Mouse (Mus musculus): ENCODE results near the gene Cysrt1. TPM values are rescaled to one million over a fixed set of nuclear protein-coding genes. Genes with fewer than 3 reads are reported as not detected.
"Not testable (repeated sequence)": the region's sequence is repeated elsewhere in the genome, so short reads cannot be mapped to it uniquely, and the experiment has no call there.

The Cysrt1 gene
- polyA plus RNA-seq, 1 experiment from 2014 or later = 326 TPM

- Histone ChIP-seq H3K36me3 (ENCODE audit: control insufficient read depth, insufficient read depth, low read length) (no peaks in the 10 kb centered on the region; the same call in 1 of the 2 replicates), H3K27me3 (ENCODE audit: control insufficient read depth, insufficient read depth, low read length) (no peaks in the 10 kb centered on the region), H3K9ac (ENCODE audit: low read length) (peak overlapping the region; percentile 83), H3K27ac (replicated peaks) (peak overlapping the region; percentile 92), H3K4me3 (ENCODE audit: low read depth, low read length) (peak overlapping the region; percentile 84), H3K4me1 (replicated peaks; ENCODE audit: control insufficient read depth, insufficient read depth) (peaks cover 6% of the 10 kb centered on the region), H3K9me3 (ENCODE audit: control insufficient read depth, low read length) (no peaks in the 10 kb centered on the region), H3K4me2 (replicated peaks; ENCODE audit: low read depth) (peak overlapping the region; percentile 98)
- DNase-seq (ENCODE audit: low spot score) (no peak), ATAC-seq (ENCODE audit: low FRiP score, low TSS enrichment) (no peak)
- 27% methylated on average over 12 of the region's 12 CpGs for WGBS
- TF ChIP-seq CTCF (IDR thresholded peaks at IDR 0.05; ENCODE audit: low read depth) (no peak), EP300 (optimal IDR thresholded peaks at IDR 0.05) (no peak)
Measured at GRCm38 (mm10) chr2:25263623-25264285, 21.5 kb upstream of the Cysrt1 start.

GRCm38 (mm10) chr2:25262795-25263622 lies 20.8 kb upstream of the Cysrt1 start:
- H3K4me2 ChIP-seq (replicated peaks; ENCODE audit: low read depth) = peak overlapping the region; percentile 98
- H3K4me3 ChIP-seq (ENCODE audit: low read depth, low read length) = peak overlapping the region; percentile 84
- ATAC-seq (ENCODE audit: low FRiP score, low TSS enrichment) (no peak), DNase-seq (ENCODE audit: low spot score) (peak; percentile 60)
- H3K9ac ChIP-seq (ENCODE audit: low read length) = peak overlapping the region; percentile 83
- H3K9me3 ChIP-seq (ENCODE audit: control insufficient read depth, low read length) = no peaks in the 10 kb centered on the region
- H3K36me3 ChIP-seq (ENCODE audit: control insufficient read depth, insufficient read depth, low read length) = no peaks in the 10 kb centered on the region
- under 1% methylated on average over 70 of the region's 82 CpGs for WGBS
- no peaks in the 10 kb centered on the region for H3K27me3 ChIP-seq (ENCODE audit: control insufficient read depth, insufficient read depth, low read length)
- H3K4me1 ChIP-seq (replicated peaks; ENCODE audit: control insufficient read depth, insufficient read depth) = peaks cover 6% of the 10 kb centered on the region
- H3K27ac ChIP-seq (replicated peaks) = peak overlapping the region; percentile 92
- TF ChIP-seq EP300 (optimal IDR thresholded peaks at IDR 0.05) (no peak), CTCF (IDR thresholded peaks at IDR 0.05; ENCODE audit: low read depth) (peak; percentile 20; the same call in 1 of the 2 replicates)

- Histone ChIP-seq H3K4me1 (replicated peaks; ENCODE audit: control insufficient read depth, insufficient read depth) (peaks cover 6% of the 10 kb centered on the region; the same call in 1 of the 2 replicates), H3K27ac (replicated peaks) (peak within 1 kb of the TSS; percentile 92), H3K9me3 (ENCODE audit: control insufficient read depth, low read length) (no peaks in the 10 kb centered on the region), H3K27me3 (ENCODE audit: control insufficient read depth, insufficient read depth, low read length) (no peaks in the 10 kb centered on the region), H3K4me2 (replicated peaks; ENCODE audit: low read depth) (peak within 1 kb of the TSS; percentile 98), H3K9ac (ENCODE audit: low read length) (peak within 1 kb of the TSS; percentile 83), H3K36me3 (ENCODE audit: control insufficient read depth, insufficient read depth, low read length) (no peaks in the 10 kb centered on the region), H3K4me3 (ENCODE audit: low read depth, low read length) (peak within 1 kb of the TSS; percentile 84)
- 0 out of 2 replicates have a peak, but pooled peaks have one; percentile 9 for TF ChIP-seq CTCF (IDR thresholded peaks at IDR 0.05; ENCODE audit: low read depth)
- TF ChIP-seq EP300 (optimal IDR thresholded peaks at IDR 0.05) = peak; percentile 61
- under 1% methylated on average over 33 of the region's 39 CpGs for WGBS
- DNase-seq (ENCODE audit: low spot score) (peak; percentile 97), ATAC-seq (ENCODE audit: low FRiP score, low TSS enrichment) (peak; percentile 94)
Measured at GRCm38 (mm10) chr2:25262291-25262767, 20.1 kb upstream of the Cysrt1 start, which contains the start of gene Tprn. TSS of gene Tprn (plus strand) at chr2:25262618.

DNA sequence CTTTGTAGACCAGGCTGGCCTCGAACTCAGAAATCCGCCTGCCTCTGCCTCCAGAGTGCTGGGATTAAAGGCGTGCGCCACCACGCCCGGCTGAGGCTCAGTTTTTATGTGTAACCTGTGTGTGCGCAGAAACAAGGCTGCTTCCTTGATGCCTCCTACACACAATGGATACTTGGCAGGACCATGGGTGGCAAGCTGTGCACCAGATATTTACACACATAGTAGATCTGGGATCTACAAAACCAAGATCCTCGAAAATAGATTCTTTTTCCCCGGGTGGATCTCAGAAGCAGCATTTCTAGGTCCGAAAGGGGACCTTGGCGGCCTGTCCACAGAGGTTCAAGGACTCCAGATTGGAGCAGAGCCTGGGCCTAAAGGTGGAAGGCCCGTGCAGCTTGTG lies 19.6 kb upstream of the Cysrt1 start:
- peak overlapping the region; percentile 23; the same call in 1 of the 2 replicates for H3K9ac ChIP-seq (ENCODE audit: low read length)
- ATAC-seq (ENCODE audit: low FRiP score, low TSS enrichment) = peak; percentile 4
- 41% methylated on average over 12 of the region's 12 CpGs for WGBS

DNA sequence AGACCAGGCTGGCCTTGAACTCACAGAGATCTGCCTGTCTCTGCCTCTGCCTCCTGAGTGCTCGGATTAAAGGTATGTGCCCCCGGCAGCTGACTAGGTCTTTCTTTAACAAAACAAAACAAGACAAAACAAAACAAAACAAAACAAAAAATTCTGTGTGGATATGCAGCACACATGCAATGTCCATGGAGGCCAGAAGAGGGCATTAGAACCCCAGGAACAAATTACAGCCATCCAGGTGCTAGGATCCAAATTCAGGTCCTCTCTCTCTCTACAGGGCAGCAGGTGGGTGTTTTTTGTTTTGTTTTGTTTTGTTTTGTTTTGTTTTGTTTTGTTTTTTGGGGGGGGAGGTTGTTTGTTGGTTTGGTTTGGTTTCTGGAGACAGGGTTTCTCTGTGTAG lies 16.6 kb upstream of the Cysrt1 start:
- no peaks in the 10 kb centered on the region for H3K27me3 ChIP-seq (ENCODE audit: control insufficient read depth, insufficient read depth, low read length)
- peaks cover 6% of the 10 kb centered on the region; the same call in 1 of the 2 replicates for H3K4me1 ChIP-seq (replicated peaks; ENCODE audit: control insufficient read depth, insufficient read depth)
- H3K4me2 ChIP-seq (replicated peaks; ENCODE audit: low read depth) = no peak overlapping the region
- H3K9me3 ChIP-seq (ENCODE audit: control insufficient read depth, low read length) = no peaks in the 10 kb centered on the region
- no peaks in the 10 kb centered on the region for H3K36me3 ChIP-seq (ENCODE audit: control insufficient read depth, insufficient read depth, low read length)
- WGBS = 71% methylated on average over 2 of the region's 2 CpGs
- H3K9ac ChIP-seq (ENCODE audit: low read length) = no peak overlapping the region
- no peak for TF ChIP-seq EP300 (optimal IDR thresholded peaks at IDR 0.05)
- peak; percentile 72 for TF ChIP-seq CTCF (IDR thresholded peaks at IDR 0.05; ENCODE audit: low read depth)
- no peak overlapping the region for H3K27ac ChIP-seq (replicated peaks)
- H3K4me3 ChIP-seq (ENCODE audit: low read depth, low read length) = no peak overlapping the region
- no peak for DNase-seq (ENCODE audit: low spot score)
- ATAC-seq (ENCODE audit: low FRiP score, low TSS enrichment) = no peak

More for the DNA sequence above, 19.6 kb upstream of the Cysrt1 start:
- Histone ChIP-seq H3K27ac (replicated peaks) (peak overlapping the region; percentile 79), H3K27me3 (ENCODE audit: control insufficient read depth, insufficient read depth, low read length) (no peaks in the 10 kb centered on the region), H3K4me1 (replicated peaks; ENCODE audit: control insufficient read depth, insufficient read depth) (peaks cover 6% of the 10 kb centered on the region; the same call in 1 of the 2 replicates), H3K4me2 (replicated peaks; ENCODE audit: low read depth) (peak overlapping the region; percentile 98), H3K36me3 (ENCODE audit: control insufficient read depth, insufficient read depth, low read length) (no peaks in the 10 kb centered on the region), H3K4me3 (ENCODE audit: low read depth, low read length) (peak overlapping the region; percentile 84), H3K9me3 (ENCODE audit: control insufficient read depth, low read length) (no peaks in the 10 kb centered on the region)
- TF ChIP-seq CTCF (IDR thresholded peaks at IDR 0.05; ENCODE audit: low read depth) (no peak), EP300 (optimal IDR thresholded peaks at IDR 0.05) (no peak)
- no peak for DNase-seq (ENCODE audit: low spot score)

DNA sequence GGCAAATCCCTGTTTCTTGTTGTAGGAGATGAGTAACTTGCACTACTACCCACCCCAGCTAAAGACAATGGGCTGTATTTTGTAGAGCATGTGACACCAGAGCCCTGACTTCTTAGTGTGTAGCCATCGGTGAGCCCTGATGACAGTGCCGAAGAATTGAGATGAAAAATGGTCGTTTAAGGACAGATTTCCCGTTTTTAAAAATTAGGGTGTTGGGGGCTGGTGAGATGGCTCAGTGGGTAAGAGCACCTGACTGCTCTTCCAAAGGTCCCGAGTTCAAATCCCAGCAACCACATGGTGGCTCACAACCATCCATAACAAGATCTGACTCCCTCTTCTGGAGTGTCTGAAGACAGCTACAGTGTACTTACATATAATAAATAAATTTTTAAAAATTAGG lies 15.0 kb upstream of the Cysrt1 start:
- not testable (repeated sequence) for DNase-seq (ENCODE audit: low spot score); H3K9ac ChIP-seq (ENCODE audit: low read length); H3K4me1 ChIP-seq (replicated peaks; ENCODE audit: control insufficient read depth, insufficient read depth); H3K4me3 ChIP-seq (ENCODE audit: low read depth, low read length); H3K36me3 ChIP-seq (ENCODE audit: control insufficient read depth, insufficient read depth, low read length); ATAC-seq (ENCODE audit: low FRiP score, low TSS enrichment); H3K9me3 ChIP-seq (ENCODE audit: control insufficient read depth, low read length); H3K4me2 ChIP-seq (replicated peaks; ENCODE audit: low read depth); H3K27me3 ChIP-seq (ENCODE audit: control insufficient read depth, insufficient read depth, low read length); H3K27ac ChIP-seq (replicated peaks)
- 86% methylated on average over 5 of the region's 5 CpGs for WGBS
